In the genomic region with DNA sequence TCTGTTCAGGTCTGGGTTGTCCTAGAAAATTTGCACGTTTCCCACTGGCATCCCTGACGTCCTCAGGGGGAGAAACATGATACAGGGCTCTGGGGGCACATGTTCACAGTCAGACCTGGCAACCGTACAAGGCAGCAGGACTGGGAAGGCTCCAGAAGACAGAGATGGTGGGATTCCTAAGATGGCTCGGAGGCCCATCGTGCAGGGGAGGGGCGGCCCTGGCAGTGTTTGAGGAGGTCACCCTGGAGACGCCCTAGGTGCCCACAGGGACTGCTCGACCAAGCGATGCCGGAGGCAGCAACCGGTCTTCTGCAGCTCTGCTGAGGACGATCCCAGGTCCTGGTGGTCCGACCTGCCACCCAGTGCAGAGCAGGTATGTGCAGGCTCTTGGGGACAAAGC, we compare ENCODE assay signal across 7 mouse cellular contexts. TPM values are rescaled to one million over a fixed set of nuclear protein-coding genes. Genes with fewer than 3 reads are reported as not detected.
DNase-seq lines count a peak whose midpoint lies in the region; ATAC-seq lines count a peak whose summit lies in the region.

Tctex1d1 (plus strand) TSS at position 167 of the 400 bp plus-strand sequence.

- H3K4me2 ChIP-seq in lung, embryonic 15.5 days, result peak within 1 kb of the TSS; percentile 66
- H3K4me2 ChIP-seq in forebrain, embryonic 14.5 days (ENCODE audit: low read length), result peak within 1 kb of the TSS; percentile 44
- peak within 1 kb of the TSS; percentile 65 for H3K4me2 ChIP-seq in limb, embryonic 11.5 days (ENCODE audit: low read depth, severe bottlenecking)

- no peaks in the 10 kb centered on the region for H3K36me3 ChIP-seq in lung, embryonic 15.5 days
- no peaks in the 10 kb centered on the region for H3K36me3 ChIP-seq in forebrain, embryonic 14.5 days (ENCODE audit: control insufficient read depth, insufficient read depth, low read length)
- H3K36me3 ChIP-seq in limb, embryonic 11.5 days (ENCODE audit: control insufficient read depth, insufficient read depth, low read length), result no peaks in the 10 kb centered on the region

- no peak for DNase-seq in lung, adult 18-20 months
- DNase-seq in forebrain, embryonic 14.5 days (ENCODE audit: low spot score), result peak; percentile 45
- DNase-seq in limb, embryonic 11.5 days (ENCODE audit: low spot score), result no peak
- no peak for DNase-seq in yolk sac, embryonic 10.5 days (ENCODE audit: low spot score)

- peak within 1 kb of the TSS; percentile 23 for H3K4me3 ChIP-seq in lung, embryonic 15.5 days
- H3K4me3 ChIP-seq in forebrain, embryonic 14.5 days (ENCODE audit: low read depth, low read length), result peak within 1 kb of the TSS; percentile 21
- H3K4me3 ChIP-seq in limb, embryonic 11.5 days (ENCODE audit: low read depth, low read length), result peak within 1 kb of the TSS; percentile 21

- no peaks in the 10 kb centered on the region for H3K9me3 ChIP-seq in lung, embryonic 15.5 days
- H3K9me3 ChIP-seq in forebrain, embryonic 14.5 days (replicated peaks; ENCODE audit: control insufficient read depth, low read length), result no peaks in the 10 kb centered on the region
- H3K9me3 ChIP-seq in limb, embryonic 11.5 days (ENCODE audit: control insufficient read depth, low read length), result no peaks in the 10 kb centered on the region

- ATAC-seq in lung, embryonic 15.5 days (ENCODE audit: borderline replicate concordance, extremely low read depth, low FRiP score, low TSS enrichment), result 0 out of 2 replicates have a peak, but pooled peaks have one; percentile 57
- peak; percentile 52 for ATAC-seq in common myeloid progenitor, adult 5-6 weeks (replicated peaks; ENCODE audit: low read depth, poor library complexity, severe bottlenecking)
- ATAC-seq in forebrain, embryonic 14.5 days, result 0 out of 2 replicates have a peak, but pooled peaks have one; percentile 37
- ATAC-seq in limb, embryonic 11.5 days (ENCODE audit: insufficient number of reproducible peaks, low FRiP score, low TSS enrichment, low read depth), result peak; percentile 64
- 0 out of 2 replicates have a peak, but pooled peaks have one; percentile 40 for ATAC-seq in monocyte, adult 5-6 weeks (replicated peaks; ENCODE audit: insufficient number of reproducible peaks, low FRiP score, low TSS enrichment, poor library complexity, severe bottlenecking)

- WGBS in lung, embryonic 15.5 days, result 2% methylated on average over 13 of the region's 13 CpGs
- 3% methylated on average over 13 of the region's 13 CpGs for WGBS in forebrain, embryonic 14.5 days
- 4% methylated on average over 13 of the region's 13 CpGs for WGBS in limb, embryonic 11.5 days

- peaks cover 5% of the 10 kb centered on the region; the same call in 1 of the 2 replicates for H3K27me3 ChIP-seq in lung, embryonic 15.5 days
- H3K27me3 ChIP-seq in forebrain, embryonic 14.5 days (replicated peaks; ENCODE audit: control insufficient read depth, insufficient read depth, low read length), result peaks cover 23% of the 10 kb centered on the region; the same call in 1 of the 2 replicates
- peaks cover 6% of the 10 kb centered on the region; the same call in 1 of the 2 replicates for H3K27me3 ChIP-seq in limb, embryonic 11.5 days (ENCODE audit: control insufficient read depth, insufficient read depth, low read length)

- H3K4me1 ChIP-seq in lung, embryonic 15.5 days, result peaks cover 8% of the 10 kb centered on the region
- peaks cover 6% of the 10 kb centered on the region; the same call in 1 of the 2 replicates for H3K4me1 ChIP-seq in forebrain, embryonic 14.5 days (ENCODE audit: control insufficient read depth, insufficient read depth, low read length)
- 0 out of 2 replicates have a peak, but pooled peaks cover 3% of the 10 kb centered on the region for H3K4me1 ChIP-seq in limb, embryonic 11.5 days (ENCODE audit: control insufficient read depth, insufficient read depth, low read length)

- H3K27ac ChIP-seq in lung, embryonic 15.5 days, result no peak within 1 kb of the TSS
- no peak within 1 kb of the TSS for H3K27ac ChIP-seq in forebrain, embryonic 14.5 days (ENCODE audit: low read depth, low read length)
- H3K27ac ChIP-seq in limb, embryonic 11.5 days (replicated peaks; ENCODE audit: low read depth, low read length), result no peak within 1 kb of the TSS

- H3K9ac ChIP-seq in lung, embryonic 15.5 days, result no peak within 1 kb of the TSS
- 0 out of 2 replicates have a peak within 1 kb of the TSS, but pooled peaks have one; percentile 13 for H3K9ac ChIP-seq in forebrain, embryonic 14.5 days (ENCODE audit: low read length)
- H3K9ac ChIP-seq in limb, embryonic 11.5 days (ENCODE audit: low read length), result 0 out of 2 replicates have a peak within 1 kb of the TSS, but pooled peaks have one; percentile 28

RNA-seq across cellular contexts. Expression of gene Tctex1d1, which starts in this region (rescaled TPM):
- polyA plus RNA-seq in lung, embryonic 15.5 days (2015; fragmentation: Nextera tagmentation; extraction: Ambion mirVana), result 0.90 and 0.98 TPM in 2 replicates
- 1.6 and 2.1 TPM in 2 replicates for total RNA-seq in common myeloid progenitor, adult 5-6 weeks (2017)
- 0.76 and 1.5 TPM in 2 replicates for polyA plus RNA-seq in forebrain, embryonic 14.5 days (2014; fragmentation: Nextera tagmentation; extraction: Ambion mirVana)
- 0.14 and 0.37 TPM in 2 replicates for polyA plus RNA-seq in limb, embryonic 11.5 days (2014; fragmentation: Nextera tagmentation; extraction: Ambion mirVana)
- 0.58 TPM in 1 of 3 replicates, not detected in the others for total RNA-seq in monocyte, adult 5-6 weeks (2017)

Comparison
In these comparisons a context has a peak if more than half of its experiments do, and no peak if none do; other contexts are left out.
1. Peak in ATAC-seq, H3K4me3 ChIP-seq and H3K4me2 ChIP-seq in lung, embryonic 15.5 days; RNA of the gene not detected or under 1 TPM.
2. Peak in ATAC-seq, H3K4me3 ChIP-seq, H3K9ac ChIP-seq and H3K4me2 ChIP-seq in limb, embryonic 11.5 days; RNA of the gene not detected or under 1 TPM.
3. Peak in ATAC-seq in monocyte, adult 5-6 weeks; RNA of the gene not detected or under 1 TPM.